Mouse (Mus musculus): ENCODE measurements around the gene Gpa33.

DNA sequence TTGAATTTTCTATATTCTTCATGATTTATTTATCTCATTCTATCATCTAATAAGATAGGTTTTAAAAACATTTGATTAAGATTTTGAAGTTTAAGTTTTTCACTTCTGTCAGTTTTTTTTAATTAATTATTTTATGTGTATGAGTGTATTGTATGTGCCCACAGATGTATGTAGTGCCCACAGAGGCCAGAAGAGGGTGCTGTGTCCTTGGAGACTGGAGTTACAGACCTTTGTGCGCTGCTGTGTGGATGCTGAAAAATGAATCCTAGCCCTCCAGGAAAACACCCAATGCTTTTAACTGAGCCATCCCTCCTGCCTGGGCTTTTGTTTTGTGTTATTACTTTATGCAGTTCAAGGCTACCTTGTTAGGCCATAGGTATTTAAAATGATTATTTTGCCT, 7.0 kb upstream of the Gpa33 start:
- no peak for TF ChIP-seq EP300 (IDR thresholded peaks at IDR 0.05; ENCODE audit: low read depth in 1 of 2, low read length in 2 of 2)
- TF ChIP-seq MXI1 (IDR thresholded peaks at IDR 0.05; ENCODE audit: low read depth, low read length): no peak
- TF ChIP-seq ZC3H11A (IDR thresholded peaks at IDR 0.05; ENCODE audit: low read depth, low read length): no peak
- no peak for TF ChIP-seq TCF12 (IDR thresholded peaks at IDR 0.05; ENCODE audit: low read depth, low read length)
- TF ChIP-seq ETS1 (IDR thresholded peaks at IDR 0.05; ENCODE audit: low read depth, low read length): no peak
- peak in 2 of 3 experiments; percentile 11 to 24; a peak in 1 of 6 replicates for TF ChIP-seq CTCF (IDR thresholded peaks at IDR 0.05 in 2 of 3, conservative IDR thresholded peaks at IDR 0.05 in 1 of 3; ENCODE audit: control insufficient read depth in 1 of 3, insufficient read depth in 1 of 3, low read depth in 2 of 3, low read length in 3 of 3, poor library complexity in 1 of 3, severe bottlenecking in 1 of 3)
- TF ChIP-seq POLR2A (IDR thresholded peaks at IDR 0.05; ENCODE audit: control insufficient read depth in 1 of 2, insufficient read depth in 1 of 2, low read depth in 1 of 2, low read length in 2 of 2, poor library complexity in 1 of 2): no peak
- TF ChIP-seq MEF2A (IDR thresholded peaks at IDR 0.05; ENCODE audit: extremely low read depth, insufficient replicate concordance, low read depth, low read length, poor library complexity, severe bottlenecking): no peak
- no peak for TF ChIP-seq RCOR1 (IDR thresholded peaks at IDR 0.05; ENCODE audit: low read depth, low read length)
- TF ChIP-seq UBTF (IDR thresholded peaks at IDR 0.05; ENCODE audit: borderline replicate concordance, insufficient read depth, low read depth, low read length): no peak
- TF ChIP-seq ZNF384 (IDR thresholded peaks at IDR 0.05; ENCODE audit: low read depth, low read length): no peak
- TF ChIP-seq JUND (IDR thresholded peaks at IDR 0.05; ENCODE audit: low read depth, low read length): no peak

Data from MEL (cell line).